Mouse (Mus musculus) liver, postnatal 0 days (tissue): ENCODE results near the gene Rps5.

ENCODE experiments used
- CTCF ChIP-seq: sonication (generic); IDR thresholded peaks from 2 replicates; pipeline ENCODE4 v1.5.1; 2016; ENCODE audit warnings: antibody characterized with exemption, low read depth
- EP300 ChIP-seq: IDR thresholded peaks from 2 replicates; pipeline ENCODE4 v1.6.1; 2016; ENCODE audit warnings: antibody characterized with exemption, low read depth, mild to moderate bottlenecking

- TF ChIP-seq CTCF (no peak), EP300 (no peak)
Observed at GRCm38 (mm10) chr7:12901517-12901916, 20.6 kb upstream of the Rps5 start.
